Mouse (Mus musculus) yolk sac, embryonic 10.5 days (tissue): Measurements from ENCODE around the gene Sh3bp5l.

Experiments
- DNase-seq: peaks from one replicate; pipeline ENCODE4 v3.0.0-alpha.2; 2017; ENCODE audit warnings: low spot score

Sh3bp5l gene

GRCm38 (mm10) chr11:58378763-58379278 is 48.3 kb downstream of the Sh3bp5l start, which contains the start of gene Lypd8:
Gene Lypd8 (plus strand): TSS chr11:58379043.
- no peak for DNase-seq

DNA sequence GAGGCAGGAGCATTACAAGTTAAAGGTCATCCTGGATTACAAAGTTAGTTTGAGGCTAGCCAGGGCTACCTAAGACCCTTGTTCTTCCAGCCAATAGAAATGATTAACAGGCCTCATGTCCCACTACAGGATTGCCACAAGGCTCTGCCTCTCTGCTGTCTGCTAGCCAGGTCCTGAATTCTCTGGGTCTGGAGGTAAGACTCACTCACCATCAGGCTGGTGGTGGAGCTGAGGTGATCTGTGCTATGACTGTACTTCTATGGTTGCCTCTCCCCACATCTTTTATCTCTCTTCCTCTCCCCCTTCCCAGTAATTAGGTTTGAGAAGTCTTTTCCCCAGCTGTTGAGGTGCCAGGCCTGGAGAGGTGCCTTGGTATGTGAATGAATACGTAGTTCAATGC is 49.0 kb downstream of the Sh3bp5l start:
- DNase-seq: peak; percentile 16

DNA sequence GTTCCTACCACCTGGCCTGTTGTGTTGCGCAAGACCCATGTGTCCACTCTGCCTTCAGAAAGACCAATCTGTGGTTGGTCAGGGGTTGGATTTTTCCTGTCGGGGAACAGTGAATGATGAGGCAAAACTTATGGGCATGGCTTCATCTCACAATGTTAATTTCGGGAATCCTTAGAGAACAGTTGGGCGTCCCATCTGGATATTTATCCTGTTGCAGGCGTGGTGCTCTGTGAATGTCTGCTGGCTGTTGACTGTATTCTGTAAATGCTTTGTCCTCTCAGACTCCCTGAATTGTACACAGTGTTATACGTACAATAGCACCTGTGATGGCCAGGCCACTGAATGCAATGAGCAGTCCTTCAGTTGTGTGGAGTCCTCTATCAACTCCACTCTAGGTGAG is 51.9 kb downstream of the Sh3bp5l start:
- no peak for DNase-seq
